Mouse (Mus musculus) E14TG2a.4 (cell line): ENCODE measurements around the gene Cacng5.

Source experiments
- CTCF ChIP-seq: conservative IDR thresholded peaks from 2 replicates; pipeline ENCODE4 v1.5.1; 2014; ENCODE audit warnings: low read length
- NANOG ChIP-seq: IDR thresholded peaks from 2 replicates; pipeline ENCODE4 v1.6.1; 2014; ENCODE audit warnings: borderline replicate concordance, low read length, mixed read lengths
- POU5F1 ChIP-seq: IDR thresholded peaks from 2 replicates; pipeline ENCODE4 v1.6.1; 2014; ENCODE audit warnings: low read length, borderline replicate concordance

- TF ChIP-seq CTCF (no peak), NANOG (no peak), POU5F1 (no peak)
Measured at GRCm38 (mm10) chr11:107875861-107876494, 38.9 kb downstream of the Cacng5 start.
